In genomic region chr11:6599831-6600230, GRCm38 (mm10) we compare ENCODE assay signal across 12 mouse cellular contexts. TPM values are rescaled to one million over a fixed set of nuclear protein-coding genes. Genes with fewer than 3 reads are reported as not detected.
A peak's percentile ranks its signal among the peaks of the same experiment; 100 is the strongest.
DNase-seq lines count a peak whose midpoint lies in the region; ATAC-seq lines count a peak whose summit lies in the region.
"Had no signal": no experiment of that assay in that cellular context is flagged by ENCODE, and none has a peak within 500 bp of the region (broad histone marks: within the 10 kb centered on the region; RNA-seq: fewer than 3 reads in every experiment).

No protein-coding gene starts in this region.

- H3K4me1 ChIP-seq in liver, embryonic 13.5 days (replicated peaks), result peaks cover 81% of the 10 kb centered on the region
- peaks cover 74% of the 10 kb centered on the region for H3K4me1 ChIP-seq in neural tube, embryonic 13.5 days (replicated peaks)

- peak; percentile 57 to 68 for DNase-seq in adrenal gland, adult (ENCODE audit: inconsistent age in 2 of 2, low spot score in 1 of 2)
- DNase-seq in adrenal gland, adult 18-20 months (ENCODE audit: low spot score in 2 of 2), result no peak
- peak; percentile 31 for DNase-seq in right cerebral cortex, postnatal 4 days
- no peak for DNase-seq in right cerebral cortex, postnatal 10 days (ENCODE audit: low spot score in 2 of 2)
- DNase-seq in liver, embryonic 13.5 days, result no peak
- no peak for DNase-seq in left cerebral cortex, adult 18-20 months (ENCODE audit: low spot score in 2 of 2)

- H3K9me3 ChIP-seq in liver, embryonic 13.5 days (replicated peaks), result no peaks in the 10 kb centered on the region
- H3K9me3 ChIP-seq in neural tube, embryonic 13.5 days, result no peaks in the 10 kb centered on the region

- H3K4me3 ChIP-seq in liver, embryonic 13.5 days (replicated peaks), result peak overlapping the region; percentile 47
- peak overlapping the region; percentile 26 for H3K4me3 ChIP-seq in neural tube, embryonic 13.5 days

- peak overlapping the region; percentile 61 for H3K4me2 ChIP-seq in liver, embryonic 13.5 days
- H3K4me2 ChIP-seq in neural tube, embryonic 13.5 days, result peak overlapping the region; percentile 57

- 67% methylated on average over 6 of the region's 6 CpGs for WGBS in liver, embryonic 13.5 days (ENCODE audit: insufficient replicate concordance)
- 73% methylated on average over 6 of the region's 6 CpGs for WGBS in neural tube, embryonic 13.5 days

- H3K27ac ChIP-seq in liver, embryonic 13.5 days, result peak overlapping the region; percentile 68
- H3K27ac ChIP-seq in neural tube, embryonic 13.5 days (replicated peaks), result peak overlapping the region; percentile 84

- no peak for ATAC-seq in liver, embryonic 13.5 days (ENCODE audit: low read depth)
- 0 out of 2 replicates have a peak, but pooled peaks have one; percentile 1 for ATAC-seq in neural tube, embryonic 13.5 days (ENCODE audit: low read depth)
- ATAC-seq in frontal cortex, adult (ENCODE audit: low TSS enrichment), result no peak
- ATAC-seq: intestine, postnatal 0 days had no signal

- H3K9ac ChIP-seq in liver, embryonic 13.5 days, result peak overlapping the region; percentile 59
- H3K9ac ChIP-seq in neural tube, embryonic 13.5 days, result peak overlapping the region; percentile 72

- H3K27me3 ChIP-seq in liver, embryonic 13.5 days, result peaks cover 33% of the 10 kb centered on the region
- no peaks in the 10 kb centered on the region for H3K27me3 ChIP-seq in neural tube, embryonic 13.5 days

- peaks cover 37% of the 10 kb centered on the region for H3K36me3 ChIP-seq in liver, embryonic 13.5 days
- peaks cover 68% of the 10 kb centered on the region for H3K36me3 ChIP-seq in neural tube, embryonic 13.5 days

RNA-seq across cellular contexts. Expression of gene Nacad, which starts 6.0 kb away (rescaled TPM):
- 1 to 10 TPM; 1.6 to 1.9 TPM for total RNA-seq in adrenal gland, adult 18-20 months (2021)
- 5.0 and 5.7 TPM in 2 replicates for polyA plus RNA-seq in liver, embryonic 13.5 days (2015; fragmentation: Nextera tagmentation; extraction: Ambion mirVana)
- polyA plus RNA-seq in neural tube, embryonic 13.5 days (2015; fragmentation: Nextera tagmentation; extraction: Ambion mirVana), result 103 and 110 TPM in 2 replicates
- total RNA-seq in left cerebral cortex, adult 18-20 months (2021), result 10 to 100 TPM; 42.6 to 55.9 TPM

RNA-seq across cellular contexts. Expression of gene Tbrg4, which starts 26.0 kb away (rescaled TPM):
- total RNA-seq in adrenal gland, adult 18-20 months (2021), result 10 to 100 TPM; 67.7 to 77.0 TPM
- 46.1 and 46.2 TPM in 2 replicates for polyA plus RNA-seq in liver, embryonic 13.5 days (2015; fragmentation: Nextera tagmentation; extraction: Ambion mirVana)
- 29.9 and 31.7 TPM in 2 replicates for polyA plus RNA-seq in neural tube, embryonic 13.5 days (2015; fragmentation: Nextera tagmentation; extraction: Ambion mirVana)
- total RNA-seq in left cerebral cortex, adult 18-20 months (2021), result 10 to 100 TPM; 49.3 to 50.4 TPM

RNA-seq across cellular contexts. Expression of gene Wap, which starts 38.6 kb away (rescaled TPM):
- not detected for total RNA-seq in adrenal gland, adult 18-20 months (2021)
- not detected in 2 replicates for polyA plus RNA-seq in liver, embryonic 13.5 days (2015; fragmentation: Nextera tagmentation; extraction: Ambion mirVana)
- polyA plus RNA-seq in neural tube, embryonic 13.5 days (2015; fragmentation: Nextera tagmentation; extraction: Ambion mirVana), result not detected in 2 replicates
- not detected for total RNA-seq in left cerebral cortex, adult 18-20 months (2021)
- total RNA-seq: layer of hippocampus, postnatal 10 days had no signal
- polyA plus RNA-seq: heart, embryonic 14.5 days; lung, embryonic 16.5 days had no signal

RNA-seq across cellular contexts. Expression of gene Ccm2, which starts 53.1 kb away (rescaled TPM):
- 10 to 100 TPM; 41.7 to 60.2 TPM for total RNA-seq in adrenal gland, adult 18-20 months (2021)
- 45.8 and 46.1 TPM in 2 replicates for polyA plus RNA-seq in liver, embryonic 13.5 days (2015; fragmentation: Nextera tagmentation; extraction: Ambion mirVana)
- polyA plus RNA-seq in neural tube, embryonic 13.5 days (2015; fragmentation: Nextera tagmentation; extraction: Ambion mirVana), result 95.1 and 99.8 TPM in 2 replicates
- 10 to 100 TPM; 63.5 to 67.0 TPM for total RNA-seq in left cerebral cortex, adult 18-20 months (2021)

RNA-seq across cellular contexts. Expression of gene Ramp3, which starts 58.5 kb away (rescaled TPM):
- total RNA-seq in adrenal gland, adult 18-20 months (2021), result 10 to 100 TPM; 18.8 to 20.3 TPM
- polyA plus RNA-seq in liver, embryonic 13.5 days (2015; fragmentation: Nextera tagmentation; extraction: Ambion mirVana), result 0.15 TPM in 1 of 2 replicates, not detected in the other
- polyA plus RNA-seq in neural tube, embryonic 13.5 days (2015; fragmentation: Nextera tagmentation; extraction: Ambion mirVana), result 23.8 and 25.7 TPM in 2 replicates
- total RNA-seq in left cerebral cortex, adult 18-20 months (2021), result 10 to 100 TPM in 1 of 2 experiments, 1 to 10 TPM in 1; 9.9 to 12.9 TPM

Comparison
In these comparisons a context has a peak if more than half of its experiments do, and no peak if none do; other contexts are left out.
1. DNase-seq: peak in adrenal gland, adult (2 of 2) and right cerebral cortex, postnatal 4 days (single experiment); none in adrenal gland, adult 18-20 months (0 of 2), right cerebral cortex, postnatal 10 days (0 of 2), liver, embryonic 13.5 days (single experiment) and left cerebral cortex, adult 18-20 months (0 of 2).
2. RNA of gene Nacad, which starts 6.0 kb away (total RNA-seq): 42.6 to 55.9 TPM in left cerebral cortex, adult 18-20 months; 1.6 to 1.9 TPM in adrenal gland, adult 18-20 months; every median in the first group is over 10 times any median in the second.